Mouse (Mus musculus) kidney, embryonic 14.5 days (tissue): ENCODE data around the gene Gpatch8. TPM values are rescaled to one million over a fixed set of nuclear protein-coding genes. Genes with fewer than 3 reads are reported as not detected.
A peak's percentile ranks its signal among the peaks of the same experiment; 100 is the strongest.

Experiments used
- ATAC-seq: fragments of 200-750 bp; cut with Nextera tagmentation; 2 replicates; pipeline ENCODE4 v1.8.0; 2017; ENCODE audit warnings: moderate number of reproducible peaks, mild to moderate bottlenecking, moderate TSS enrichment, moderate library complexity; ENCODE audit not compliant: low FRiP score, low TSS enrichment
- H3K27ac ChIP-seq: fragments of 300-500 bp; sonication (generic); 2 replicates; pipeline ENCODE4 v1.5.1; 2014; ENCODE audit warnings: low read depth, mild to moderate bottlenecking, low read length, moderate library complexity, mixed read lengths
- H3K27me3 ChIP-seq: fragments of 300-500 bp; sonication (generic); 2 replicates; pipeline ENCODE4 v1.6.1; 2014; ENCODE audit warnings: mild to moderate bottlenecking, low read length; ENCODE audit not compliant: control insufficient read depth, insufficient read depth
- H3K36me3 ChIP-seq: fragments of 300-500 bp; sonication (generic); 2 replicates; pipeline ENCODE4 v1.6.1; 2014; ENCODE audit warnings: low read length, mixed read lengths; ENCODE audit not compliant: control insufficient read depth, insufficient read depth
- H3K4me1 ChIP-seq: fragments of 300-500 bp; sonication (generic); 2 replicates; pipeline ENCODE4 v1.6.1; 2014; ENCODE audit warnings: low read length, mixed read lengths; ENCODE audit not compliant: control insufficient read depth, insufficient read depth
- H3K4me2 ChIP-seq: fragments of 300-500 bp; sonication (generic); replicated peaks from 2 replicates; pipeline ENCODE4 v1.6.1; 2014; ENCODE audit warnings: low read depth, mild to moderate bottlenecking, low read length
- H3K4me3 ChIP-seq: fragments of 300-500 bp; sonication (generic); 2 replicates; pipeline ENCODE4 v1.5.1; 2014; ENCODE audit warnings: mild to moderate bottlenecking, low read length
- H3K9ac ChIP-seq: fragments of 300-500 bp; sonication (generic); 2 replicates; pipeline ENCODE4 v1.6.1; 2014; ENCODE audit warnings: low read depth, mild to moderate bottlenecking, low read length, moderate library complexity
- H3K9me3 ChIP-seq: fragments of 300-500 bp; sonication (generic); 2 replicates; pipeline ENCODE4 v1.6.1; 2016; ENCODE audit warnings: low read length; ENCODE audit not compliant: control insufficient read depth
- WGBS: fragments of 180-500 bp; shearing (Covaris S2); extraction: QIAGEN DNeasy Blood & Tissue Kit; methylation state at CpG from one replicate; pipeline ENCODE4 v1.1.7; 2014; 5-methylcytosine and 5-hydroxymethylcytosine counted together
- polyA plus RNA-seq: library from polyadenylated mRNA; unstranded; fragments of >200 nt; fragmentation: Nextera tagmentation; extraction: Ambion mirVana; gene quantifications from 2 replicates; pipeline ENCODE4 v1.2.1, GENCODE M21; 2014

The Gpatch8 gene
- polyA plus RNA-seq, 1 experiment from 2014 or later = 60.6 TPM

GRCm38 (mm10) chr11:102445264-102445890 lies 110.8 kb downstream of the Gpatch8 start:
- H3K9ac ChIP-seq = 0 out of 2 replicates have a peak overlapping the region, but pooled peaks have one; percentile 4
- H3K4me2 ChIP-seq = peak overlapping the region; percentile 82
- H3K27me3 ChIP-seq = peaks cover 4% of the 10 kb centered on the region; the same call in 1 of the 2 replicates
- H3K9me3 ChIP-seq = no peaks in the 10 kb centered on the region
- H3K4me1 ChIP-seq = peaks cover 39% of the 10 kb centered on the region
- 9% methylated on average over 10 of the region's 10 CpGs for WGBS
- peak overlapping the region; percentile 90 for H3K27ac ChIP-seq
- peaks cover 28% of the 10 kb centered on the region for H3K36me3 ChIP-seq
- peak overlapping the region; percentile 94 for H3K4me3 ChIP-seq
- ATAC-seq = peak; percentile 62

- Histone ChIP-seq H3K9ac (0 out of 2 replicates have a peak overlapping the region, but pooled peaks have one; percentile 4), H3K36me3 (peaks cover 34% of the 10 kb centered on the region), H3K9me3 (no peaks in the 10 kb centered on the region), H3K4me3 (no peak overlapping the region), H3K27ac (no peak overlapping the region), H3K4me1 (peaks cover 39% of the 10 kb centered on the region), H3K4me2 (peak overlapping the region; percentile 82), H3K27me3 (peaks cover 4% of the 10 kb centered on the region; the same call in 1 of the 2 replicates)
- WGBS = 5% methylated on average over 6 of the region's 6 CpGs
- no peak for ATAC-seq
These were observed 111.4 kb downstream of the Gpatch8 start for GRCm38 (mm10) chr11:102444781-102445180.

GRCm38 (mm10) chr11:102444321-102444720 lies 111.9 kb downstream of the Gpatch8 start:
- H3K9ac ChIP-seq = no peak overlapping the region
- H3K9me3 ChIP-seq = no peaks in the 10 kb centered on the region
- WGBS = 77% methylated on average over 3 of the region's 3 CpGs
- no peak overlapping the region for H3K4me3 ChIP-seq
- no peak overlapping the region for H3K27ac ChIP-seq
- peaks cover 39% of the 10 kb centered on the region for H3K4me1 ChIP-seq
- no peak for ATAC-seq
- no peaks in the 10 kb centered on the region; the same call in 1 of the 2 replicates for H3K27me3 ChIP-seq
- H3K36me3 ChIP-seq = peaks cover 38% of the 10 kb centered on the region
- no peak overlapping the region for H3K4me2 ChIP-seq

DNA sequence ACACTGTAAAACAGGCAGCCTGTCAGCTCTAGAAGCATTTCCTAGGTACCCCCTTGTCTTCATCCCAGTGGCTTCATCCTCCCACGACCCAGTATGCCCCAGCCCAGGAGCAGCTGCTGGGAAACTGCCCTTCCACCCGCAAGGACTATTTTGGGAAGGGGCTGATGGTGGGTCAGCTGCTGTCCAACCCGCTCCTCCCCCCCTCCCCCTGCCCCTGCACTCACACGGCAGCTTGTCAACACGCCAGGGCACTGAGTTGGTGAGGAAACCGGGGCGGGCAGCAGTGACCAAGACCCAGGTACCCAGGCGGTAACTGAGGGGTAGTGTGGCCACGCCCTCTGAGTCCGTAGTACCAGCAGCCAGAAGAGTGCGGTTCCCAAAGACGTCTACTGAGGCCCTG lies 112.5 kb downstream of the Gpatch8 start:
- H3K9ac ChIP-seq = no peak overlapping the region
- 55% methylated on average over 12 of the region's 12 CpGs for WGBS
- H3K27me3 ChIP-seq = no peaks in the 10 kb centered on the region; the same call in 1 of the 2 replicates
- H3K4me1 ChIP-seq = peaks cover 44% of the 10 kb centered on the region
- ATAC-seq = no peak
- no peak overlapping the region for H3K4me3 ChIP-seq
- H3K27ac ChIP-seq = no peak overlapping the region
- H3K4me2 ChIP-seq = no peak overlapping the region
- no peaks in the 10 kb centered on the region for H3K9me3 ChIP-seq
- H3K36me3 ChIP-seq = peaks cover 44% of the 10 kb centered on the region

- Histone ChIP-seq H3K36me3 (peaks cover 49% of the 10 kb centered on the region), H3K9ac (no peak overlapping the region), H3K4me1 (peaks cover 45% of the 10 kb centered on the region), H3K4me3 (no peak overlapping the region), H3K4me2 (no peak overlapping the region), H3K27me3 (no peaks in the 10 kb centered on the region; the same call in 1 of the 2 replicates), H3K9me3 (no peaks in the 10 kb centered on the region), H3K27ac (no peak overlapping the region)
- WGBS = 89% methylated on average over 6 of the region's 6 CpGs
- no peak for ATAC-seq
These were observed 114.1 kb downstream of the Gpatch8 start for GRCm38 (mm10) chr11:102442089-102442488.

DNA sequence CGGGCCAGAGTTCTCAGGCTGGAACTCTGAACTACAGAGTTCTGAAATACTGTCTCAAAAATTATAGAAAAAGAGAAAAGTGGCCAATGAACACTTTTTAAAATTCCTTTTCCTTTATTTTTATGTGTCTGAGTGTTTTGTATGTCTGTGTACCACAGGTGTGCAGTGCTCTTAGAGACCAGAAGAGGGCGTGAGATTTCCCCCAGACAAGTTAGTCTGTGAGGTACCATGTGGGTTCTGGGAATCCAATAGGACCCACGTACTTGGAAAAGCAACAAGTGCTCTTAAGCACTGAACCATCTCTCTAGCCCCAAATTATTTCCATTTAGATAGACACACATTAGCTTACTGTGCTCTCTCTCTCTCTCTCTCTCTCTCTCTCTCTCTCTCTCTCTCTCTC lies 114.8 kb downstream of the Gpatch8 start:
- WGBS = 76% methylated on average over 3 of the region's 3 CpGs
- Histone ChIP-seq H3K9ac (no peak overlapping the region), H3K27me3 (no peaks in the 10 kb centered on the region; the same call in 1 of the 2 replicates), H3K4me3 (no peak overlapping the region), H3K4me2 (no peak overlapping the region), H3K4me1 (peaks cover 45% of the 10 kb centered on the region), H3K36me3 (peaks cover 51% of the 10 kb centered on the region), H3K9me3 (no peaks in the 10 kb centered on the region), H3K27ac (no peak overlapping the region)
- ATAC-seq = no peak

- peaks cover 63% of the 10 kb centered on the region for H3K36me3 ChIP-seq
- no peak overlapping the region for H3K27ac ChIP-seq
- 85% methylated on average over 8 of the region's 8 CpGs for WGBS
These were observed 115.9 kb downstream of the Gpatch8 start for GRCm38 (mm10) chr11:102440255-102440654.

GRCm38 (mm10) chr11:102439093-102440082 lies 116.8 kb downstream of the Gpatch8 start:
- 78% methylated on average over 14 of the region's 14 CpGs for WGBS
- Histone ChIP-seq H3K27ac (no peak overlapping the region), H3K4me1 (peaks cover 27% of the 10 kb centered on the region), H3K9me3 (no peaks in the 10 kb centered on the region), H3K4me2 (no peak overlapping the region), H3K27me3 (no peaks in the 10 kb centered on the region; the same call in 1 of the 2 replicates), H3K36me3 (peaks cover 70% of the 10 kb centered on the region), H3K4me3 (no peak overlapping the region), H3K9ac (no peak overlapping the region)
- no peak for ATAC-seq

More at GRCm38 (mm10) chr11:102440255-102440654, 115.9 kb downstream of the Gpatch8 start:
- Histone ChIP-seq H3K9me3 (no peaks in the 10 kb centered on the region), H3K27me3 (no peaks in the 10 kb centered on the region; the same call in 1 of the 2 replicates), H3K4me1 (peaks cover 36% of the 10 kb centered on the region), H3K4me2 (no peak overlapping the region), H3K4me3 (no peak overlapping the region), H3K9ac (no peak overlapping the region)
- no peak for ATAC-seq
